Mouse (Mus musculus): Measurements from ENCODE around the gene Entpd3. TPM values are rescaled to one million over a fixed set of nuclear protein-coding genes. Genes with fewer than 3 reads are reported as not detected.
A peak's percentile ranks its signal among the peaks of the same experiment; 100 is the strongest.

The Entpd3 gene
- polyA plus RNA-seq, 1 experiment from 2014 or later = 0.17 TPM

- peaks cover 36% of the 10 kb centered on the region for H3K36me3 ChIP-seq (ENCODE audit: control insufficient read depth, insufficient read depth)
- peak overlapping the region; percentile 96 for H3K4me3 ChIP-seq (ENCODE audit: low read length)
- peaks cover 16% of the 10 kb centered on the region for H3K4me1 ChIP-seq (ENCODE audit: control insufficient read depth, insufficient read depth, low read length)
- peak overlapping the region; percentile 94 for H3K9ac ChIP-seq (ENCODE audit: low read length)
- H3K4me2 ChIP-seq (ENCODE audit: low read depth, low read length) = peak overlapping the region; percentile 78
- peak overlapping the region; percentile 85 for H3K27ac ChIP-seq (ENCODE audit: low read length)
- H3K9me3 ChIP-seq (replicated peaks; ENCODE audit: control insufficient read depth, low read length) = no peaks in the 10 kb centered on the region
- no peaks in the 10 kb centered on the region for H3K27me3 ChIP-seq (ENCODE audit: control insufficient read depth, insufficient read depth, low read length)
- under 1% methylated on average over 53 of the region's 53 CpGs for WGBS
- ATAC-seq (replicated peaks; ENCODE audit: extremely low read depth, insufficient read depth, low FRiP score) = peak; percentile 75
Observed at GRCm38 (mm10) chr9:120571593-120572385, 32.2 kb downstream of the Entpd3 start.

- Histone ChIP-seq H3K9me3 (replicated peaks; ENCODE audit: control insufficient read depth, low read length) (no peaks in the 10 kb centered on the region), H3K4me1 (ENCODE audit: control insufficient read depth, insufficient read depth, low read length) (peaks cover 19% of the 10 kb centered on the region), H3K27ac (ENCODE audit: low read length) (no peak overlapping the region), H3K4me2 (ENCODE audit: low read depth, low read length) (no peak overlapping the region), H3K27me3 (ENCODE audit: control insufficient read depth, insufficient read depth, low read length) (no peaks in the 10 kb centered on the region), H3K36me3 (ENCODE audit: control insufficient read depth, insufficient read depth) (peaks cover 36% of the 10 kb centered on the region), H3K4me3 (ENCODE audit: low read length) (no peak overlapping the region), H3K9ac (ENCODE audit: low read length) (no peak overlapping the region)
- 68% methylated on average over 6 of the region's 6 CpGs for WGBS
- ATAC-seq (replicated peaks; ENCODE audit: extremely low read depth, insufficient read depth, low FRiP score) = no peak
Observed at GRCm38 (mm10) chr9:120575748-120576661, 36.4 kb downstream of the Entpd3 start.

GRCm38 (mm10) chr9:120576662-120577013, 37.0 kb downstream of the Entpd3 start:
- ATAC-seq (replicated peaks; ENCODE audit: extremely low read depth, insufficient read depth, low FRiP score) = no peak
- Histone ChIP-seq H3K9me3 (replicated peaks; ENCODE audit: control insufficient read depth, low read length) (no peaks in the 10 kb centered on the region), H3K36me3 (ENCODE audit: control insufficient read depth, insufficient read depth) (peaks cover 36% of the 10 kb centered on the region), H3K9ac (ENCODE audit: low read length) (no peak overlapping the region), H3K4me3 (ENCODE audit: low read length) (peak overlapping the region; percentile 84), H3K27ac (ENCODE audit: low read length) (0 out of 2 replicates have a peak overlapping the region, but pooled peaks have one; percentile 6), H3K27me3 (ENCODE audit: control insufficient read depth, insufficient read depth, low read length) (no peaks in the 10 kb centered on the region), H3K4me2 (ENCODE audit: low read depth, low read length) (peak overlapping the region; percentile 96), H3K4me1 (ENCODE audit: control insufficient read depth, insufficient read depth, low read length) (peaks cover 19% of the 10 kb centered on the region)
- WGBS = 3% methylated on average over 4 of the region's 4 CpGs

GRCm38 (mm10) chr9:120577133-120577651, 37.6 kb downstream of the Entpd3 start:
- Histone ChIP-seq H3K4me2 (ENCODE audit: low read depth, low read length) (peak overlapping the region; percentile 96), H3K36me3 (ENCODE audit: control insufficient read depth, insufficient read depth) (peaks cover 36% of the 10 kb centered on the region), H3K27ac (ENCODE audit: low read length) (peak overlapping the region; percentile 71), H3K9ac (ENCODE audit: low read length) (peak overlapping the region; percentile 96), H3K4me3 (ENCODE audit: low read length) (peak overlapping the region; percentile 84), H3K9me3 (replicated peaks; ENCODE audit: control insufficient read depth, low read length) (no peaks in the 10 kb centered on the region), H3K4me1 (ENCODE audit: control insufficient read depth, insufficient read depth, low read length) (peaks cover 17% of the 10 kb centered on the region), H3K27me3 (ENCODE audit: control insufficient read depth, insufficient read depth, low read length) (no peaks in the 10 kb centered on the region)
- ATAC-seq (replicated peaks; ENCODE audit: extremely low read depth, insufficient read depth, low FRiP score) = peak; percentile 93
- WGBS = under 1% methylated on average over 43 of the region's 43 CpGs

- H3K4me1 ChIP-seq (ENCODE audit: control insufficient read depth, insufficient read depth, low read length) = peaks cover 11% of the 10 kb centered on the region
- H3K9me3 ChIP-seq (replicated peaks; ENCODE audit: control insufficient read depth, low read length) = no peaks in the 10 kb centered on the region
- H3K9ac ChIP-seq (ENCODE audit: low read length) = peak overlapping the region; percentile 96
- peak overlapping the region; percentile 84 for H3K4me3 ChIP-seq (ENCODE audit: low read length)
- ATAC-seq (replicated peaks; ENCODE audit: extremely low read depth, insufficient read depth, low FRiP score) = no peak
- H3K4me2 ChIP-seq (ENCODE audit: low read depth, low read length) = peak overlapping the region; percentile 96
- 44% methylated on average over 12 of the region's 12 CpGs for WGBS
- H3K27ac ChIP-seq (ENCODE audit: low read length) = peak overlapping the region; percentile 71; the same call in 1 of the 2 replicates
- no peaks in the 10 kb centered on the region for H3K27me3 ChIP-seq (ENCODE audit: control insufficient read depth, insufficient read depth, low read length)
- H3K36me3 ChIP-seq (ENCODE audit: control insufficient read depth, insufficient read depth) = peaks cover 32% of the 10 kb centered on the region
Observed at GRCm38 (mm10) chr9:120577706-120578405, 38.2 kb downstream of the Entpd3 start.

- Histone ChIP-seq H3K4me3 (ENCODE audit: low read length) (no peak overlapping the region), H3K27ac (ENCODE audit: low read length) (no peak overlapping the region), H3K4me1 (ENCODE audit: control insufficient read depth, insufficient read depth, low read length) (peaks cover 13% of the 10 kb centered on the region), H3K4me2 (ENCODE audit: low read depth, low read length) (no peak overlapping the region), H3K36me3 (ENCODE audit: control insufficient read depth, insufficient read depth) (peaks cover 24% of the 10 kb centered on the region), H3K9ac (ENCODE audit: low read length) (no peak overlapping the region), H3K27me3 (ENCODE audit: control insufficient read depth, insufficient read depth, low read length) (no peaks in the 10 kb centered on the region), H3K9me3 (replicated peaks; ENCODE audit: control insufficient read depth, low read length) (no peaks in the 10 kb centered on the region)
- ATAC-seq (replicated peaks; ENCODE audit: extremely low read depth, insufficient read depth, low FRiP score) = no peak
- 56% methylated on average over 6 of the region's 6 CpGs for WGBS
Observed at GRCm38 (mm10) chr9:120578701-120579100, 39.1 kb downstream of the Entpd3 start.

- H3K4me1 ChIP-seq (ENCODE audit: control insufficient read depth, insufficient read depth, low read length) = peaks cover 13% of the 10 kb centered on the region
- 74% methylated on average over 7 of the region's 7 CpGs for WGBS
- ATAC-seq (replicated peaks; ENCODE audit: extremely low read depth, insufficient read depth, low FRiP score) = no peak
Observed at GRCm38 (mm10) chr9:120579808-120580207, 40.2 kb downstream of the Entpd3 start.

GRCm38 (mm10) chr9:120581941-120582618, 42.5 kb downstream of the Entpd3 start:
- Histone ChIP-seq H3K4me3 (ENCODE audit: low read length) (peak overlapping the region; percentile 58), H3K27me3 (ENCODE audit: control insufficient read depth, insufficient read depth, low read length) (no peaks in the 10 kb centered on the region), H3K4me2 (ENCODE audit: low read depth, low read length) (peak overlapping the region; percentile 90), H3K9me3 (replicated peaks; ENCODE audit: control insufficient read depth, low read length) (no peaks in the 10 kb centered on the region), H3K4me1 (ENCODE audit: control insufficient read depth, insufficient read depth, low read length) (peaks cover 9% of the 10 kb centered on the region), H3K9ac (ENCODE audit: low read length) (peak overlapping the region; percentile 80), H3K27ac (ENCODE audit: low read length) (peak overlapping the region; percentile 74), H3K36me3 (ENCODE audit: control insufficient read depth, insufficient read depth) (no peaks in the 10 kb centered on the region)
- 16% methylated on average over 21 of the region's 21 CpGs for WGBS
- ATAC-seq (replicated peaks; ENCODE audit: extremely low read depth, insufficient read depth, low FRiP score) = peak; percentile 73

More at GRCm38 (mm10) chr9:120579808-120580207, 40.2 kb downstream of the Entpd3 start:
- H3K9ac ChIP-seq (ENCODE audit: low read length) = no peak overlapping the region
- H3K4me3 ChIP-seq (ENCODE audit: low read length) = no peak overlapping the region
- H3K4me2 ChIP-seq (ENCODE audit: low read depth, low read length) = no peak overlapping the region
- no peaks in the 10 kb centered on the region for H3K9me3 ChIP-seq (replicated peaks; ENCODE audit: control insufficient read depth, low read length)
- no peaks in the 10 kb centered on the region for H3K27me3 ChIP-seq (ENCODE audit: control insufficient read depth, insufficient read depth, low read length)
- H3K27ac ChIP-seq (ENCODE audit: low read length) = no peak overlapping the region
- peaks cover 13% of the 10 kb centered on the region for H3K36me3 ChIP-seq (ENCODE audit: control insufficient read depth, insufficient read depth)
